8 mouse cellular contexts compared by ENCODE assay signal in genomic region chr1:133911456-133911855, GRCm38 (mm10). TPM values are rescaled to one million over a fixed set of nuclear protein-coding genes. Genes with fewer than 3 reads are reported as not detected.
A peak's percentile ranks its signal among the peaks of the same experiment; 100 is the strongest.
DNase-seq lines count a peak whose midpoint lies in the region; ATAC-seq and TF ChIP-seq lines count a peak whose summit lies in the region.

No protein-coding gene starts in this region.

- H3K4me2 ChIP-seq in forebrain, embryonic 11.5 days (ENCODE audit: low read depth, low read length, severe bottlenecking) = no peak overlapping the region
- no peak overlapping the region for H3K4me2 ChIP-seq in forebrain, embryonic 15.5 days (replicated peaks)
- no peak overlapping the region for H3K4me2 ChIP-seq in lung, embryonic 16.5 days (ENCODE audit: low read depth, low read length)

- ATAC-seq in forebrain, embryonic 11.5 days (replicated peaks; ENCODE audit: low FRiP score) = peak; percentile 23; the same call in 1 of the 2 replicates
- no peak for ATAC-seq in forebrain, embryonic 15.5 days (replicated peaks)
- ATAC-seq in common myeloid progenitor, adult 5-6 weeks (replicated peaks; ENCODE audit: low read depth, poor library complexity, severe bottlenecking) = peak; percentile 51
- peak; percentile 6; the same call in 1 of the 2 replicates for ATAC-seq in lung, embryonic 16.5 days (ENCODE audit: low read depth)

- peaks cover 15% of the 10 kb centered on the region for H3K4me1 ChIP-seq in forebrain, embryonic 11.5 days (replicated peaks; ENCODE audit: control insufficient read depth, insufficient read depth, low read length)
- H3K4me1 ChIP-seq in forebrain, embryonic 15.5 days = peaks cover 37% of the 10 kb centered on the region
- peaks cover 10% of the 10 kb centered on the region for H3K4me1 ChIP-seq in testis, adult 2 months (ENCODE audit: control insufficient read depth, insufficient read depth, low read length)
- H3K4me1 ChIP-seq in lung, embryonic 16.5 days (replicated peaks; ENCODE audit: control insufficient read depth, insufficient read depth, low read length) = peaks cover 44% of the 10 kb centered on the region

- WGBS in forebrain, embryonic 11.5 days = 26% methylated on average over 4 of the region's 4 CpGs
- 25% methylated on average over 4 of the region's 4 CpGs for WGBS in forebrain, embryonic 15.5 days
- 22% methylated on average over 4 of the region's 4 CpGs for WGBS in lung, embryonic 16.5 days

- peak; percentile 79; the same call in 1 of the 2 replicates for TF ChIP-seq CTCF in testis, adult 2 months (IDR thresholded peaks at IDR 0.05; ENCODE audit: control insufficient read depth, insufficient read depth, insufficient replicate concordance, low read depth, low read length)

- peaks cover 8% of the 10 kb centered on the region; the same call in 1 of the 2 replicates for H3K27me3 ChIP-seq in forebrain, embryonic 11.5 days (ENCODE audit: control insufficient read depth, insufficient read depth, low read length)
- no peaks in the 10 kb centered on the region for H3K27me3 ChIP-seq in forebrain, embryonic 15.5 days
- H3K27me3 ChIP-seq in testis, adult 2 months (ENCODE audit: control insufficient read depth, insufficient read depth, low read length) = no peaks in the 10 kb centered on the region
- H3K27me3 ChIP-seq in lung, embryonic 16.5 days (ENCODE audit: control insufficient read depth, insufficient read depth, low read depth, low read length) = no peaks in the 10 kb centered on the region

- TF ChIP-seq POLR2A in testis, adult 2 months (IDR thresholded peaks at IDR 0.05; ENCODE audit: control insufficient read depth, low read depth, low read length) = no peak

- no peak overlapping the region for H3K4me3 ChIP-seq in forebrain, embryonic 11.5 days (ENCODE audit: low read depth, low read length)
- no peak overlapping the region for H3K4me3 ChIP-seq in forebrain, embryonic 15.5 days
- no peak overlapping the region for H3K4me3 ChIP-seq in testis, adult 2 months (ENCODE audit: control insufficient read depth, low read depth, low read length)
- H3K4me3 ChIP-seq in lung, embryonic 16.5 days (ENCODE audit: low read length) = no peak overlapping the region

- DNase-seq in forebrain, embryonic 11.5 days (ENCODE audit: low spot score) = peak; percentile 85
- DNase-seq in testis, postnatal 14 days (ENCODE audit: low spot score) = no peak
- peak; percentile 75 to 81 for DNase-seq in heart, postnatal 36 days
- peak; percentile 54 to 81 for DNase-seq in spleen, postnatal 4 days (ENCODE audit: low spot score in 2 of 2)

- no peak overlapping the region for H3K27ac ChIP-seq in forebrain, embryonic 11.5 days (ENCODE audit: low read depth, low read length)
- H3K27ac ChIP-seq in forebrain, embryonic 15.5 days (replicated peaks) = no peak overlapping the region
- H3K27ac ChIP-seq in testis, adult 2 months (ENCODE audit: control insufficient read depth, insufficient read depth, low read depth, low read length) = no peak overlapping the region
- H3K27ac ChIP-seq in lung, embryonic 16.5 days (ENCODE audit: low read length) = peak overlapping the region; percentile 45

- no peaks in the 10 kb centered on the region for H3K9me3 ChIP-seq in forebrain, embryonic 11.5 days (ENCODE audit: control insufficient read depth, low read length)
- H3K9me3 ChIP-seq in forebrain, embryonic 15.5 days = no peaks in the 10 kb centered on the region
- no peaks in the 10 kb centered on the region for H3K9me3 ChIP-seq in lung, embryonic 16.5 days (ENCODE audit: control insufficient read depth, low read length)

- no peak overlapping the region for H3K9ac ChIP-seq in forebrain, embryonic 11.5 days (ENCODE audit: low read length)
- H3K9ac ChIP-seq in forebrain, embryonic 15.5 days (replicated peaks) = no peak overlapping the region
- no peak overlapping the region for H3K9ac ChIP-seq in lung, embryonic 16.5 days (ENCODE audit: low read length)

- intact Hi-C loops in heart, postnatal 36 days (cut with DNase I) = loop anchor here (1.0 kb wide), 2 partner anchors 135 to 196 kb away; no protein-coding TSS in a partner anchor

- no peaks in the 10 kb centered on the region for H3K36me3 ChIP-seq in forebrain, embryonic 11.5 days (ENCODE audit: control insufficient read depth, insufficient read depth, low read length)
- H3K36me3 ChIP-seq in forebrain, embryonic 15.5 days = no peaks in the 10 kb centered on the region
- no peaks in the 10 kb centered on the region for H3K36me3 ChIP-seq in testis, adult 2 months (ENCODE audit: control insufficient read depth, insufficient read depth, low read length)
- H3K36me3 ChIP-seq in lung, embryonic 16.5 days (ENCODE audit: control insufficient read depth, insufficient read depth, low read length) = no peaks in the 10 kb centered on the region

RNA-seq across cellular contexts. Expression of gene Optc, which starts 3.7 kb away (rescaled TPM):
- 2.5 and 2.6 TPM in 2 replicates for polyA plus RNA-seq in forebrain, embryonic 11.5 days (2014; fragmentation: Nextera tagmentation; extraction: Ambion mirVana)
- 1.6 and 2.2 TPM in 2 replicates for polyA plus RNA-seq in forebrain, embryonic 15.5 days (2015; fragmentation: Nextera tagmentation; extraction: Ambion mirVana)
- 0.86 and 1.5 TPM in 2 replicates for polyA plus RNA-seq in testis, adult 2 months (2012; rRNA removed)
- total RNA-seq in common myeloid progenitor, adult 5-6 weeks (2017) = not detected in 2 replicates
- under 1 TPM; 0.42 to 0.65 TPM for total RNA-seq in heart, postnatal 36 days (2021)
- 0.29 and 0.54 TPM in 2 replicates for polyA plus RNA-seq in lung, embryonic 16.5 days (2015; fragmentation: Nextera tagmentation; extraction: Ambion mirVana)

RNA-seq across cellular contexts. Expression of gene Prelp, which starts 9.8 kb away (rescaled TPM):
- polyA plus RNA-seq in forebrain, embryonic 11.5 days (2014; fragmentation: Nextera tagmentation; extraction: Ambion mirVana) = 1.2 and 1.4 TPM in 2 replicates
- polyA plus RNA-seq in forebrain, embryonic 15.5 days (2015; fragmentation: Nextera tagmentation; extraction: Ambion mirVana) = 3.8 and 4.2 TPM in 2 replicates
- 4.3 and 4.7 TPM in 2 replicates for polyA plus RNA-seq in testis, adult 2 months (2012; rRNA removed)
- total RNA-seq in common myeloid progenitor, adult 5-6 weeks (2017) = not detected in 2 replicates
- 10 to 100 TPM; 30.9 to 32.5 TPM for total RNA-seq in heart, postnatal 36 days (2021)
- 22.4 and 28.6 TPM in 2 replicates for polyA plus RNA-seq in lung, embryonic 16.5 days (2015; fragmentation: Nextera tagmentation; extraction: Ambion mirVana)
